Mouse (Mus musculus) myocyte (in vitro differentiated cells): Measurements from ENCODE around the gene Wnt1. TPM values are rescaled to one million over a fixed set of nuclear protein-coding genes. Genes with fewer than 3 reads are reported as not detected.
A peak's percentile ranks its signal among the peaks of the same experiment; 100 is the strongest.

Source experiments
- H3K27me3 ChIP-seq: one replicate; pipeline ENCODE4 v1.6.1; 2011; ENCODE audit not compliant: control insufficient read depth, insufficient read depth, insufficient read length
- H3K36me3 ChIP-seq: one replicate; pipeline ENCODE4 v1.6.1; 2011; ENCODE audit not compliant: control insufficient read depth, insufficient read depth
- H3K4me2 ChIP-seq: one replicate; pipeline ENCODE4 v1.6.1; 2011; ENCODE audit warnings: low read depth, control low read depth
- H3K4me3 ChIP-seq: one replicate; pipeline ENCODE4 v1.5.1; 2011; ENCODE audit warnings: mild to moderate bottlenecking, control low read depth, moderate library complexity
- H3K79me2 ChIP-seq: one replicate; pipeline ENCODE4 v1.6.1; 2011; ENCODE audit not compliant: control insufficient read depth, insufficient read depth
- H3ac ChIP-seq: one replicate; pipeline ENCODE4 v1.6.1; 2011; ENCODE audit not compliant: control insufficient read depth, insufficient read length
- CEBPB ChIP-seq: IDR thresholded peaks from 2 replicates; pipeline ENCODE4 v1.6.1; 2011; ENCODE audit warnings: mild to moderate bottlenecking, moderate library complexity; ENCODE audit not compliant: poor library complexity, insufficient read depth, severe bottlenecking
- E2F4 ChIP-seq: IDR thresholded peaks from one replicate; pipeline ENCODE4 v1.6.1; 2011; ENCODE audit warnings: mild to moderate bottlenecking, control low read depth, moderate library complexity; ENCODE audit not compliant: insufficient read depth
- MAX ChIP-seq: IDR thresholded peaks from one replicate; pipeline ENCODE4 v1.6.1; 2011; ENCODE audit warnings: low read depth, mild to moderate bottlenecking, control low read depth
- MYOD1 ChIP-seq, 3 experiments: IDR thresholded peaks; one replicate each; pipeline ENCODE4 v1.6.1; 2011; ENCODE audit warnings: control low read depth in 2 of 3, low read depth in 2 of 3, mild to moderate bottlenecking in 2 of 3, moderate library complexity in 1 of 3; ENCODE audit not compliant: insufficient read length in 2 of 3, control insufficient read depth in 1 of 3
- MYOG ChIP-seq, 3 experiments: IDR thresholded peaks; one replicate each; pipeline ENCODE4 v1.6.1; 2011; ENCODE audit warnings: control low read depth in 2 of 3, low read depth in 2 of 3, mild to moderate bottlenecking in 2 of 3; ENCODE audit not compliant: insufficient read length in 2 of 3, control insufficient read depth in 1 of 3, insufficient read depth in 1 of 3
- POLR2A ChIP-seq: IDR thresholded peaks from one replicate; pipeline ENCODE4 v1.6.1; 2011; ENCODE audit warnings: low read depth, mild to moderate bottlenecking, control low read depth, moderate library complexity; ENCODE audit not compliant: insufficient read length
- POLR2AphosphoS2 ChIP-seq: IDR thresholded peaks from one replicate; pipeline ENCODE4 v1.6.1; 2011; ENCODE audit warnings: low read depth, control low read depth; ENCODE audit not compliant: insufficient read length
- REST ChIP-seq: IDR thresholded peaks from one replicate; pipeline ENCODE4 v1.6.1; 2011; ENCODE audit warnings: mild to moderate bottlenecking, control low read depth, moderate library complexity; ENCODE audit not compliant: insufficient read depth, insufficient read length
- SRF ChIP-seq: IDR thresholded peaks from one replicate; pipeline ENCODE4 v1.6.1; 2011; ENCODE audit warnings: low read depth; ENCODE audit not compliant: control insufficient read depth, insufficient read length
- TCF12 ChIP-seq: IDR thresholded peaks from one replicate; pipeline ENCODE4 v1.6.1; 2011; ENCODE audit warnings: mild to moderate bottlenecking, control low read depth; ENCODE audit not compliant: poor library complexity, insufficient read depth, severe bottlenecking
- TCF3 ChIP-seq: IDR thresholded peaks from one replicate; pipeline ENCODE4 v1.6.1; 2011; ENCODE audit warnings: low read depth, control low read depth; ENCODE audit not compliant: insufficient read length
- USF1 ChIP-seq: IDR thresholded peaks from one replicate; pipeline ENCODE4 v1.6.1; 2011; ENCODE audit warnings: low read depth, mild to moderate bottlenecking, control low read depth, moderate library complexity
- polyA plus RNA-seq: library from polyadenylated mRNA; unstranded; fragments of >200 nt; fragmentation: generic; extraction: Trizol; gene quantifications from one replicate; pipeline ENCODE4 v1.2.1, GENCODE M21; 2012; ENCODE audit warnings: missing spikeins

The Wnt1 gene
- polyA plus RNA-seq, 1 experiment: 0.06 TPM

DNA sequence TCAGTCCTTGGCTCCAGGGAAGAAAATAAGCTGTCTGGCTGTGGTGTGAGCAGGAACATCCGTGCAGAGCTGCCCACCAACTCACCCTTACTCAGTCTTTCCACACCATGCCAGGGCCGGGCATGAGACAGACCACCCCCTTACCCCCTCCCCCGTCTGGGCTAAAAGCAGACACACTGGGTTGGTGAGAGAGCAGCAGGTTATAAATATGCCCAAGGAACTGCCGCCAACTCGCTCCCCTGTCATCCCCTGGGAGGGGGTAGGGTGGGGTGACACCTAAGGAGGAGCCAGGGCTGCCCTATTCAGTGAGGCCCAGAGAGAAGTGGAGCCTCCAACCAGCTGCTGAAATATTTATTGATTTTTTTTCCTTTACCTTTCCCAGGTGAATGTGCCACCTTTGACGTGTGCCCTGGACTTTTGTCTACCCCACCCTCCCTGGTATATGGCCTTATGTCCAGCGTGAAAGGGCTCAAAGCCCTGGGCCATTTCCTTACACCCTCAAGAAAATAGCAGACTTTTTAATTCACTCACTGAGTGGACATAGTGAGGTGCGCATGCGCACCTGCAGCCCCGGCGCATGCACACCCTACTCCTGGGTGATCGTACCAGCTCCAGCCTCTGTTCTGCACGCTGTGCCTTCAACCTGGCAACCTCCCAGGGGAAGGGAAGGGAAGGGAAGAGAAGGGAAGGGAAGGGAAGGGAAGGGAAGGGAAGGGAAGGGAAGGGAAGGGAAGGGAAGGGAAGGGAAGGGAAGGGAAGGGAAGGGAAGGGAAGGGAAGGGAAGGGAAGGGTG lies 7.3 kb downstream of the Wnt1 start:
- Histone ChIP-seq H3K79me2 (no peaks in the 10 kb centered on the region), H3K4me2 (no peak overlapping the region), H3K4me3 (no peak overlapping the region), H3K36me3 (no peaks in the 10 kb centered on the region), H3ac (no peak overlapping the region), H3K27me3 (peaks cover 52% of the 10 kb centered on the region)
- TF ChIP-seq USF1 (no peak), MAX (no peak), CEBPB (no peak), MYOG (IDR thresholded peaks at IDR 0.05; ENCODE audit: control insufficient read depth in 1 of 3, insufficient read depth in 1 of 3, insufficient read length in 2 of 3, low read depth in 2 of 3) (no peak), REST (no peak), TCF12 (no peak), MYOD1 (IDR thresholded peaks at IDR 0.05; ENCODE audit: control insufficient read depth in 1 of 3, insufficient read length in 2 of 3, low read depth in 2 of 3) (no peak), TCF3 (no peak), SRF (no peak), POLR2AphosphoS2 (no peak), POLR2A (no peak), E2F4 (no peak)

DNA sequence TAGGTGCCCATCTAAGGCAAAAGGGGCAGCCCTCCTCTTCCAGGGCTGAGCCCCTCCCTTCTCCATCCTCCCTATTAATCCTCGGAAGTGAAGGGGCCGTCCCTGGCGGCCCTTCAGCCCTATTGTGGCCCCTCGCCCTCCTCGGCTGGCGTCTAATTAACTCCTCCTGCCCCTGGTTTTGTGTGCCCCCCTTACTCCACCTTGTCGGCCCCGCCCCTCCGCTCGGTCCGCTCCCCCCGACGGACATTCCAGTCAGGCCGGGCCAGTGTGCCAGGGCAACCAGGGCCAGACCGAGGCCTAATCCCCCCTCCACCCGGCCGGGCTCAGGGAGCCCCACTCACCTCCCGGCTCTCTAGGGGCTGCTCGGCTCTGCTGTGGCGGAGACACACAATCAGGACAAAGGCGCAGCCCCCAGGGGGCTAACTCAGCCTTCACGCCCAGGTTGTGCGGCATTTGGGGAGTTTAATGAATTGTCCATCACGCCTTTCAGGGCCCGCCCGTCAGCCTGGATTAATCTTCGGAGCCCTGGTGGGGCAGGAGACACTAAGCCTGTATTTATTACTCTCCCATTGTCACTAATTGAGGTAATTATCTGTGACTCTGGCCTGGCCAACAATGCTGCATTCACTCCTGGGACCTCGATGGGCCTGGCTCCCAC lies 8.3 kb downstream of the Wnt1 start:
- TF ChIP-seq SRF (no peak), MYOG (IDR thresholded peaks at IDR 0.05; ENCODE audit: control insufficient read depth in 1 of 3, insufficient read depth in 1 of 3, insufficient read length in 2 of 3, low read depth in 2 of 3) (no peak), POLR2AphosphoS2 (no peak), E2F4 (no peak)
- Histone ChIP-seq H3ac (no peak overlapping the region), H3K4me2 (no peak overlapping the region), H3K36me3 (no peaks in the 10 kb centered on the region), H3K79me2 (no peaks in the 10 kb centered on the region), H3K27me3 (peaks cover 42% of the 10 kb centered on the region), H3K4me3 (no peak overlapping the region)

DNA sequence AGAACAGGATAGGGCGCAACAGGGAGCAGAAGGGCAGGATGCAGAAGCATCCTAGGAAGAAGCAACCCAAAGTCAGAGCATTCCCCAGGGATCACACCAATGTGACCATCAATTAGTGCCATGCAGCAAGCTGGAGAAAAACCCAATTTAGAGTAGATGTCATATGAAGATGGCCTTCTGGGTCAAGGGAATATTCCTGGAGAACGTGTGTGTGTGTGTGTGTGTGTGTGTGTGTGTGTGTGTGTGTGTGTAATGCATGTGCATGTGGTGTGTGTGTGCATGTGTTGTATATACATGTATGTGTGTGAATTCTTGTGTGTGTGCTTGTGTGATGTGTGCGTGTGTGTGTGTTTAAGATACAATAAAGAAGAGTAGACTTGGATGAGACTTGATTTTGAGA lies 9.2 kb downstream of the Wnt1 start:
- Histone ChIP-seq H3K27me3 (peaks cover 38% of the 10 kb centered on the region), H3ac (no peak overlapping the region)

DNA sequence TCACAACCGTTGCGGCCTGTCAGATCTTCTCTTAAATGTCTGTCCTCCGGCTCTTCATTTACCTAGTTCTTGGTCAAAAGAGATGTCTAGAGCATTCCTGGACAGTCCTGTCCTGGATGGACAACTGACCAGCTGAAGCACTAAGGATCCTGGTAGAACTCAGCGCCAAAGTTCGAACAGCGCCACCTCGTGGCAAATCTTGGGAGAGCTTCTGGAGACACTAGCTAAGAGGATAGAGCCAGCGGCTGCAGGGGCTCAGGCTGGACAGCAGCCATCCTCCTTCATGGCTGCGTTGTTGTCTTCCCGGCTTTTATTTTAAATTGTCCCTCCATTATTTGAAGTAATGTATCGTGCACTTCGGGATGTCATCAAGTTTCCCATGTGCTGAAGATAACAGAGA lies 9.7 kb downstream of the Wnt1 start:
- H3K27me3 ChIP-seq: peaks cover 38% of the 10 kb centered on the region
- no peak for TF ChIP-seq MAX
- no peak for TF ChIP-seq MYOD1 (IDR thresholded peaks at IDR 0.05; ENCODE audit: control insufficient read depth in 1 of 3, insufficient read length in 2 of 3, low read depth in 2 of 3)
- TF ChIP-seq POLR2A: no peak
- TF ChIP-seq CEBPB: no peak
- TF ChIP-seq POLR2AphosphoS2: no peak
- TF ChIP-seq REST: peak; percentile 33
- no peak for TF ChIP-seq TCF12
- no peak for TF ChIP-seq E2F4
- TF ChIP-seq SRF: peak; percentile 81
- TF ChIP-seq TCF3: no peak

More for the DNA sequence above, 9.2 kb downstream of the Wnt1 start:
- TF ChIP-seq TCF12 (no peak), TCF3 (no peak), REST (no peak), CEBPB (no peak), SRF (no peak), POLR2A (no peak), MYOD1 (IDR thresholded peaks at IDR 0.05; ENCODE audit: control insufficient read depth in 1 of 3, insufficient read length in 2 of 3, low read depth in 2 of 3) (no peak), MAX (no peak), E2F4 (no peak), USF1 (no peak), POLR2AphosphoS2 (no peak), MYOG (IDR thresholded peaks at IDR 0.05; ENCODE audit: control insufficient read depth in 1 of 3, insufficient read depth in 1 of 3, insufficient read length in 2 of 3, low read depth in 2 of 3) (no peak)
- Histone ChIP-seq H3K4me2 (no peak overlapping the region), H3K36me3 (no peaks in the 10 kb centered on the region), H3K4me3 (no peak overlapping the region), H3K79me2 (no peaks in the 10 kb centered on the region)

More for the DNA sequence above, 9.7 kb downstream of the Wnt1 start:
- Histone ChIP-seq H3K79me2 (no peaks in the 10 kb centered on the region), H3K4me3 (no peak overlapping the region), H3ac (no peak overlapping the region), H3K4me2 (no peak overlapping the region), H3K36me3 (no peaks in the 10 kb centered on the region)
